Mouse (Mus musculus) MEL (cell line): ENCODE data around the gene Snrpb2. TPM values are rescaled to one million over a fixed set of nuclear protein-coding genes. Genes with fewer than 3 reads are reported as not detected.

ENCODE experiments used
- DNase-seq: peaks from one replicate; pipeline ENCODE4 v3.0.0; 2011; ENCODE audit warnings: low read depth, low spot score
- H3K27ac ChIP-seq: 2 replicates; pipeline ENCODE4 v1.5.1; 2012; ENCODE audit warnings: low read depth, mild to moderate bottlenecking, control low read depth, low read length, moderate library complexity; ENCODE audit not compliant: control insufficient read depth
- H3K27me3 ChIP-seq, 2 experiments: fragments of 150-350 bp in 1 of 2; sonication (generic) in 1 of 2; 2 replicates each; pipeline ENCODE4 v1.6.1; 2012; ENCODE audit warnings: low read length in 2 of 2, mild to moderate bottlenecking in 2 of 2, improper control_type of control experiment in 1 of 2, moderate library complexity in 1 of 2; ENCODE audit not compliant: insufficient read depth in 2 of 2, control insufficient read depth in 1 of 2
- H3K36me3 ChIP-seq, 2 experiments: 2 replicates each; pipeline ENCODE4 v1.6.1; 2012 to 2014; ENCODE audit warnings: low read length in 2 of 2, improper control_type of control experiment in 1 of 2, inconsistent platforms in 1 of 2, mild to moderate bottlenecking in 1 of 2; ENCODE audit not compliant: insufficient read depth in 2 of 2, control insufficient read depth in 1 of 2
- H3K4me1 ChIP-seq, 2 experiments: fragments of 150-350 bp in 1 of 2; sonication (generic) in 1 of 2; 2 replicates each; pipeline ENCODE4 v1.6.1; 2012; ENCODE audit warnings: low read length in 2 of 2, improper control_type of control experiment in 1 of 2, mild to moderate bottlenecking in 1 of 2; ENCODE audit not compliant: insufficient read depth in 2 of 2, control insufficient read depth in 1 of 2
- H3K4me3 ChIP-seq, 2 experiments: fragments of 150-350 bp in 1 of 2; sonication (generic) in 1 of 2; 2 replicates each; pipeline ENCODE4 v1.5.1; 2012; ENCODE audit warnings: low read depth in 2 of 2, low read length in 2 of 2, mild to moderate bottlenecking in 2 of 2, moderate library complexity in 2 of 2, control low read depth in 1 of 2, improper control_type of control experiment in 1 of 2; ENCODE audit not compliant: control insufficient read depth in 1 of 2, insufficient read depth in 1 of 2
- H3K79me2 ChIP-seq: 2 replicates; pipeline ENCODE4 v1.6.1; 2012; ENCODE audit warnings: mild to moderate bottlenecking, low read length, moderate library complexity; ENCODE audit not compliant: control insufficient read depth, poor library complexity, insufficient read depth
- H3K9ac ChIP-seq: 2 replicates; pipeline ENCODE4 v1.6.1; 2012; ENCODE audit warnings: low read depth, mild to moderate bottlenecking, control low read depth, low read length, moderate library complexity; ENCODE audit not compliant: control insufficient read depth, poor library complexity, severe bottlenecking
- H3K9me3 ChIP-seq: fragments of 150-350 bp; sonication (generic); replicated peaks from 2 replicates; pipeline ENCODE4 v1.6.1; 2012; ENCODE audit warnings: mild to moderate bottlenecking, low read length, improper control_type of control experiment, moderate library complexity; ENCODE audit not compliant: insufficient read depth
- CHD1 ChIP-seq: IDR thresholded peaks from 2 replicates; pipeline ENCODE4 v1.6.1; 2012; ENCODE audit warnings: low read depth, mild to moderate bottlenecking, inconsistent platforms, low read length, improper control_type of control experiment
- CHD2 ChIP-seq: IDR thresholded peaks from 2 replicates; pipeline ENCODE4 v1.6.1; 2011; ENCODE audit warnings: low read length, improper control_type of control experiment
- CTCF ChIP-seq, 3 experiments: IDR thresholded peaks in 2 of 3; conservative IDR thresholded peaks in 1 of 3; 2 replicates each; pipeline ENCODE4 v1.5.1; 2011 to 2012; ENCODE audit warnings: low read length in 3 of 3, low read depth in 2 of 3, mild to moderate bottlenecking in 2 of 3, improper control_type of control experiment in 1 of 3, inconsistent platforms in 1 of 3, mixed read lengths in 1 of 3, moderate library complexity in 1 of 3; ENCODE audit not compliant: control insufficient read depth in 1 of 3, insufficient read depth in 1 of 3, poor library complexity in 1 of 3, severe bottlenecking in 1 of 3
- ELF1 ChIP-seq: IDR thresholded peaks from 2 replicates; pipeline ENCODE4 v1.6.1; 2014; ENCODE audit warnings: low read depth, mild to moderate bottlenecking, inconsistent platforms, low read length, improper control_type of control experiment, moderate library complexity
- EP300 ChIP-seq, 2 experiments: IDR thresholded peaks; 2 replicates each; pipeline ENCODE4 v1.6.1; 2011; ENCODE audit warnings: improper control_type of control experiment in 2 of 2, low read length in 2 of 2, low read depth in 1 of 2, mild to moderate bottlenecking in 1 of 2
- GABPA ChIP-seq: IDR thresholded peaks from 2 replicates; pipeline ENCODE4 v1.6.1; 2012; ENCODE audit warnings: low read depth, mild to moderate bottlenecking, inconsistent platforms, low read length, improper control_type of control experiment, moderate library complexity
- GATA1 ChIP-seq: IDR thresholded peaks from 2 replicates; pipeline ENCODE4 v1.6.1; 2011; ENCODE audit warnings: low read depth, low read length, improper control_type of control experiment
- JUND ChIP-seq: IDR thresholded peaks from 2 replicates; pipeline ENCODE4 v1.6.1; 2011; ENCODE audit warnings: low read depth, mild to moderate bottlenecking, improper control_type of control experiment, low read length
- KAT2A ChIP-seq: conservative IDR thresholded peaks from 2 replicates; pipeline ENCODE4 v1.6.1; 2012; ENCODE audit warnings: low read depth, low read length, improper control_type of control experiment, inconsistent platforms
- MAX ChIP-seq: IDR thresholded peaks from 2 replicates; pipeline ENCODE4 v1.6.1; 2011; ENCODE audit warnings: low read length, improper control_type of control experiment
- MYC ChIP-seq: IDR thresholded peaks from 2 replicates; pipeline ENCODE4 v1.6.1; 2011; ENCODE audit warnings: low read depth, mild to moderate bottlenecking, low read length, improper control_type of control experiment, moderate library complexity
- NELFE ChIP-seq: IDR thresholded peaks from 2 replicates; pipeline ENCODE4 v1.6.1; 2011; ENCODE audit warnings: low read depth, low read length, improper control_type of control experiment
- POLR2A ChIP-seq, 2 experiments: IDR thresholded peaks; 2 replicates each; pipeline ENCODE4 v1.6.1; 2011 to 2012; ENCODE audit warnings: low read length in 2 of 2, mild to moderate bottlenecking in 2 of 2, control low read depth in 1 of 2, improper control_type of control experiment in 1 of 2, low read depth in 1 of 2, moderate library complexity in 1 of 2; ENCODE audit not compliant: control insufficient read depth in 1 of 2, insufficient read depth in 1 of 2, poor library complexity in 1 of 2
- SIN3A ChIP-seq: IDR thresholded peaks from 2 replicates; pipeline ENCODE4 v1.6.1; 2012; ENCODE audit warnings: low read length, improper control_type of control experiment, inconsistent platforms
- TAL1 ChIP-seq: IDR thresholded peaks from 2 replicates; pipeline ENCODE4 v1.6.1; 2012; ENCODE audit warnings: mild to moderate bottlenecking, inconsistent platforms, low read length, moderate library complexity, mixed read lengths
- TBP ChIP-seq: IDR thresholded peaks from 2 replicates; pipeline ENCODE4 v1.8.0; 2011; ENCODE audit warnings: low read depth, low read length, improper control_type of control experiment
- TCF12 ChIP-seq: IDR thresholded peaks from 2 replicates; pipeline ENCODE4 v1.6.1; 2014; ENCODE audit warnings: low read depth, mild to moderate bottlenecking, inconsistent platforms, low read length, improper control_type of control experiment, moderate library complexity
- UBTF ChIP-seq: IDR thresholded peaks from 2 replicates; pipeline ENCODE4 v1.6.1; 2012; ENCODE audit warnings: low read depth, mild to moderate bottlenecking, inconsistent platforms, low read length, improper control_type of control experiment, moderate library complexity, borderline replicate concordance; ENCODE audit not compliant: insufficient read depth
- USF2 ChIP-seq, 2 experiments: IDR thresholded peaks; 2 replicates each; pipeline ENCODE4 v1.6.1; 2011 to 2012; ENCODE audit warnings: improper control_type of control experiment in 2 of 2, low read length in 2 of 2, borderline replicate concordance in 1 of 2, inconsistent platforms in 1 of 2, low read depth in 1 of 2, mild to moderate bottlenecking in 1 of 2; ENCODE audit not compliant: insufficient read depth in 1 of 2
- ZC3H11A ChIP-seq: IDR thresholded peaks from 2 replicates; pipeline ENCODE4 v1.6.1; 2012; ENCODE audit warnings: low read depth, mild to moderate bottlenecking, inconsistent platforms, low read length, improper control_type of control experiment
- ZKSCAN1 ChIP-seq: IDR thresholded peaks from 2 replicates; pipeline ENCODE4 v1.6.1; 2012; ENCODE audit warnings: low read depth, mild to moderate bottlenecking, inconsistent platforms, low read length, improper control_type of control experiment, moderate library complexity
- ZMIZ1 ChIP-seq: IDR thresholded peaks from 2 replicates; pipeline ENCODE4 v1.6.1; 2012; ENCODE audit warnings: low read depth, mild to moderate bottlenecking, inconsistent platforms, low read length, improper control_type of control experiment, moderate library complexity
- polyA plus RNA-seq, 2 experiments: library from polyadenylated mRNA; stranded (reverse) in 1 of 2; unstranded in 1 of 2; fragments of >175 nt in 1 of 2; fragments of >200 nt in 1 of 2; gene quantifications; 2 replicates each; pipeline versions ENCODE4 v1.2.1 to v1.2.4; 2012; ENCODE audit warnings: low replicate concordance in 2 of 2, low read depth in 1 of 2; ENCODE audit not compliant: insufficient read length in 2 of 2, insufficient read depth in 1 of 2, missing spikeins in 1 of 2
- total RNA-seq: library from RNA; depleted of rRNA; stranded (reverse); fragments of 300-350 nt; gene quantifications from 2 replicates; pipeline ENCODE4 v1.2.3, GENCODE M21; 2012

Gene Snrpb2
- total and polyA plus RNA-seq, 3 experiments, result 58.4 to 60.5 TPM; not detected in 1

DNA sequence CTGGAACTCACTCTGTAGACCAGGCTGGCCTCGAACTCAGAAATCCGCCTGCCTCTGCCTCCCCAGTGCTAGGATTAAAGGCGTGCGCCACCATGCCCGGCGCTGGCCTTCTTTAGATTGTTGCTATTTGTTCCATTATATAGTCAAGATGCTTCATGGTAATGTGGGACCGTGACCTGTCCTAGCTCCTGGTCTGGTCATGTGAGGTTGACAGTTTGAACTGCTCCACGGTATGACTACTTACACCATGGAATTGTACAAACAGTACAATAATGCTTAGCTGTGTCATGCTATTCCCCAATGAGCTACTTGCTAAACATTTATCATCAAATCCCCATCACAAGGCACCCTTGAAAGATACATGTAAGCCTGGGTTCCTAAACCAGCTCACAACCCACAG is 44.8 kb upstream of the Snrpb2 start:
- Histone ChIP-seq H3K9ac (no peak overlapping the region), H3K4me3 (no peak overlapping the region), H3K36me3 (no peaks in the 10 kb centered on the region), H3K27ac (no peak overlapping the region), H3K9me3 (no peaks in the 10 kb centered on the region), H3K79me2 (no peaks in the 10 kb centered on the region), H3K27me3 (no peaks in the 10 kb centered on the region), H3K4me1 (no peaks in the 10 kb centered on the region)
- no peak for DNase-seq
- TF ChIP-seq EP300 (IDR thresholded peaks at IDR 0.05; ENCODE audit: low read depth in 1 of 2, low read length in 2 of 2), result no peak
- TF ChIP-seq GATA1, result no peak
- TF ChIP-seq NELFE, result no peak
- no peak for TF ChIP-seq POLR2A (IDR thresholded peaks at IDR 0.05; ENCODE audit: control insufficient read depth in 1 of 2, insufficient read depth in 1 of 2, low read depth in 1 of 2, low read length in 2 of 2, poor library complexity in 1 of 2)
- TF ChIP-seq GABPA, result no peak
- TF ChIP-seq USF2 (IDR thresholded peaks at IDR 0.05; ENCODE audit: borderline replicate concordance in 1 of 2, insufficient read depth in 1 of 2, low read depth in 1 of 2, low read length in 2 of 2), result no peak
- TF ChIP-seq CTCF (IDR thresholded peaks at IDR 0.05 in 2 of 3, conservative IDR thresholded peaks at IDR 0.05 in 1 of 3; ENCODE audit: control insufficient read depth in 1 of 3, insufficient read depth in 1 of 3, low read depth in 2 of 3, low read length in 3 of 3, poor library complexity in 1 of 3, severe bottlenecking in 1 of 3), result no peak
- no peak for TF ChIP-seq CHD2
- TF ChIP-seq ELF1, result no peak
- TF ChIP-seq TCF12, result no peak
- TF ChIP-seq SIN3A, result no peak
- no peak for TF ChIP-seq TAL1
- no peak for TF ChIP-seq ZKSCAN1
- no peak for TF ChIP-seq ZC3H11A
- no peak for TF ChIP-seq UBTF
- no peak for TF ChIP-seq CHD1
- no peak for TF ChIP-seq MYC

DNA sequence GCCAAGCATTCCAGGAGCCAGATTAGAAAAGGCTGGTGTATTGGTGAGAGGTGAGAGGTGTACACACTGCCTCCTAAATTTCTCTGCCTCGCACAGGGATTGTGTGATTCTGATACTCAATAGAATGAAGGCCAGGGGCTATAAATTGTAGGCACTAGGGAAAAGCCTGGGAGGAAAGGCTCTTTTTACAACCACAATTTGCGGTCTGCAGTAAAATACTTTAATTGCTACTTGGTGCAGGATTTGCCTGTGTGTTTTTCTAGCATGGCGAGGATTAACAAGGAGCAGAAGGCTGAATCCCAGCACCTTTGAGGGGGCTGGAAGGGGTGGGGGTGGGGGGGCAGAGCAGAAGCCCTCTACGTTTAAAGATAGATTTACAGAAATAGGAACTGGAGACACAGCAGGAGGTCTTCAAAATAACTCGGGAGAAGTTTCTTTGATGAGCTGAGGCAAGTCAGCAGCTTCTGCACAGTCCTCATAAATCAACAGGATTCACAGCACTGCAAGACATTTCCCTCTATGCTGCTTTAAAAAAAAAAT is 44.2 kb upstream of the Snrpb2 start:
- Histone ChIP-seq H3K79me2 (no peaks in the 10 kb centered on the region), H3K27ac (no peak overlapping the region), H3K36me3 (no peaks in the 10 kb centered on the region), H3K4me1 (no peaks in the 10 kb centered on the region), H3K9ac (no peak overlapping the region), H3K27me3 (no peaks in the 10 kb centered on the region), H3K4me3 (no peak overlapping the region), H3K9me3 (no peaks in the 10 kb centered on the region)
- TF ChIP-seq TBP (no peak), GATA1 (no peak), MAX (no peak), NELFE (no peak), MYC (no peak), GABPA (no peak), JUND (no peak), ZMIZ1 (no peak), KAT2A (no peak)
- DNase-seq, result no peak
